Mouse (Mus musculus) embryonic stem cell, embryonic (primary cell): ENCODE measurements around the gene Cfap54.

Experiments used
- CTCF ChIA-PET, 4 experiments: fragments of 300-600 bp in 2 of 4; fragments of 350-600 bp in 2 of 4; sonication (Branson Sonifier 250); formaldehyde crosslinking; loops; one replicate each; lab custom pipeline; 2022; ENCODE audit warnings: inconsistent platforms in 2 of 4; lab: Charles Lee
- POLR2A ChIA-PET, 4 experiments: fragments of 300-600 bp in 2 of 4; fragments of 350-600 bp in 2 of 4; sonication (Branson Sonifier 250); formaldehyde crosslinking; loops; one replicate each; lab custom pipeline; 2022; ENCODE audit warnings: antibody characterized with exemption in 4 of 4, inconsistent platforms in 1 of 4; lab: Charles Lee

The Cfap54 gene

DNA sequence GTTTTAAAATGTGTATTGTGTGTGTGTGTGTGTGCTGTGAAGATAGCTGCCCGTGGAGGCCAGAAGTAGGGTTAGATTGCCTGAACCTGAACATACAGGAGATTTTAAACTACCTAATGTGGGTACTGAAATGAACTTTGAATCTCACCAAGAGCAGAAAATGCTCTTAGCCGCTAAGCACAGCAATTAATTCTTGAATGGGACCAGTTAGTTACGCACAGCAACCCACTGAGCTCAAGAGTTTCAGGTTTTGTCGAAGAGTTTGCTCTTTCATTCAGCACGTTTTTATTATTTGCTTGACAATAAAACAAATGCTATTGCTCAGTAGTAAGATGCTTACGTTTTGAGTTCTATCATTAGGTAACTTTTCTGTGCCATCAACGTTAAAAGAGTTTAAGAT, 23.9 kb upstream of the Cfap54 start:
- ChIA-PET CTCF (no interaction called here), POLR2A (interaction anchor here in 1 of 4 experiments (1.2 kb wide), 1 partner anchor 380 kb away, joined by 3 read pairs; no protein-coding TSS in a partner anchor)

DNA sequence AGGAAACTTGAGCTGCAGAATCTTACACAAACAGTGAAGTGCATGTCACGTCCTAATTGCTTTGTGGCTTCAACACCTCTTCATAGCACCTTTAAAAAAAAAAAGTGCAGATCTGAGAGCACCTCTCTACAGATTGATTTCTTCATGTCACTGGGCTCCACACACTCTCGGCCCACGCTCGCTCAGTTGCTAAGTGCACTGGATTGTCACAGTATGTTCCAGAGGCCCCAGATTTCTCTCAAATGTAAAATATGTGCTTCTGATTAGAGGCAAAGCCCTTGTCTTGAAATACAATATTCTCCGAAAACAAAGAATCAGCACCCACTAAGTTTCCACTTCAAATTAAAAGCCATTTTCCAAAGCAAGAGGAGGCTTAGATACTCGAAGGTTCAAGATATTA, 22.9 kb upstream of the Cfap54 start:
- CTCF ChIA-PET: no interaction called here

GRCm38 (mm10) chr10:93103676-93104075, 22.3 kb upstream of the Cfap54 start:
- ChIA-PET CTCF (no interaction called here), POLR2A (interaction anchor here in 1 of 4 experiments (1.2 to 2.1 kb wide), 2 partner anchors 9 kb away, joined by 3 to 4 read pairs; no protein-coding TSS in a partner anchor)

More for the DNA sequence above, 22.9 kb upstream of the Cfap54 start:
- POLR2A ChIA-PET: interaction anchor here in 1 of 4 experiments (1.2 to 2.1 kb wide), 3 partner anchors 8 to 381 kb away, joined by 3 to 4 read pairs (median 3); no protein-coding TSS in a partner anchor

DNA sequence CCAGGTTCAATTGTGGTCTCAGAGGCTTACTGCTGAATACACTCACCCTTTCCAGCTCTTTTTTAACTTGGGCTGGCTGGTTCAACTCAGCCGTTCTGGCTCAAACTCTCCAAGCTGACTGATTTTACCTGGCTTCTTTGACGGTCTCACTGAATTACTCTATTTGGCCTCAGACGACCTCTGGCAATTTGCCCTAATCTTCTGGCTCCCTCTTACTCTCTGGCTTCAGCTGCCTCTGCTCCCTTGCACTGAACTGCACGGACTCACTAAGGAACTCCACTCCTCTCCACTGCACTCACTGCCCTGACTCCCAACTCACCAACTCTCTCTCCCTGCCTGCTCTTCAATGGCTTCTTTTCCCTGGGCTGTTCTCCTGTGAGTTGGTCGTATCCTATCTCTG, 20.9 kb upstream of the Cfap54 start:
- POLR2A ChIA-PET: no interaction called here
- CTCF ChIA-PET: interaction anchor here in 2 of 4 experiments (0.5 to 0.6 kb wide), 2 partner anchors 127 to 446 kb away, joined by 3 to 11 read pairs; no protein-coding TSS in a partner anchor

GRCm38 (mm10) chr10:93098211-93098805, 16.9 kb upstream of the Cfap54 start:
- POLR2A ChIA-PET: no interaction called here
- CTCF ChIA-PET: interaction anchor here in 2 of 4 experiments (0.6 to 1.2 kb wide), 2 partner anchors 23 to 266 kb away, joined by 3 read pairs; no protein-coding TSS in a partner anchor

GRCm38 (mm10) chr10:93097439-93097838, 16.0 kb upstream of the Cfap54 start:
- POLR2A ChIA-PET: no interaction called here
- CTCF ChIA-PET: interaction anchor here in 1 of 4 experiments (0.6 kb wide), 1 partner anchor 24 kb away, joined by 3 read pairs; no protein-coding TSS in a partner anchor

GRCm38 (mm10) chr10:93095827-93096226, 14.4 kb upstream of the Cfap54 start:
- ChIA-PET POLR2A (no interaction called here), CTCF (no interaction called here)

DNA sequence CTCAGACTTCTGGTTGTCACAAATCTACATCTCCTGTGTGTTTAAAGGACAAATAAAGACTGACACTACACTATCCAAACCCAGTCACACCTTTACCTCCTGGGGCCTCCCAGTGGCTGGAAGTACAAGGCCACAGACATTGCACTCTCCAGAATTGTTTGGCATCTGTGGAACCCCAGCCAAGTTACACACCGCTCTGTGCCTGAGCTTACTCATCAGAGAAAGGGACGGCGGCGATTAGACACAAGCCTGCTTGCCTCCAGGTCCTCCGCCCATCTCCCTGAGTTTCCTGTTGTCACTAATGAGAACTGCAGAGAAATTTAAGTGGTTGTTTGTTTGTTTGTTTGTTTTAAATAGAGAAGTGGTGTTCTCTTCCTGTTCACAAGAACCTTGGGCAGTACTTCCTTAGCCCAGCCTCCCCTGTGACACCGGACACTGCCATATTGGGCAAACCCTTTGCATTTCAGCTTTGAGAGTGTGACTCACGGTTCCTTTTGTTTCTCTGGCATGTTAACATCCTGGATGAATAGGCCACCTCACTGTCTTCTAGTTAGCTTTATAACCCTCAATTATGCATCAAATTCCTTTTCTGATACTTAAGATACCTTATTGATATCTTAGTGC, 13.7 kb upstream of the Cfap54 start:
- ChIA-PET CTCF (interaction anchor here in 1 of 4 experiments (1.3 kb wide), 1 partner anchor 14 kb away, joined by 5 read pairs; the partner anchor contains the start of gene Cfap54), POLR2A (interaction anchor here in 1 of 4 experiments (1.0 kb wide), 1 partner anchor 9 kb away, joined by 4 read pairs; no protein-coding TSS in a partner anchor)

DNA sequence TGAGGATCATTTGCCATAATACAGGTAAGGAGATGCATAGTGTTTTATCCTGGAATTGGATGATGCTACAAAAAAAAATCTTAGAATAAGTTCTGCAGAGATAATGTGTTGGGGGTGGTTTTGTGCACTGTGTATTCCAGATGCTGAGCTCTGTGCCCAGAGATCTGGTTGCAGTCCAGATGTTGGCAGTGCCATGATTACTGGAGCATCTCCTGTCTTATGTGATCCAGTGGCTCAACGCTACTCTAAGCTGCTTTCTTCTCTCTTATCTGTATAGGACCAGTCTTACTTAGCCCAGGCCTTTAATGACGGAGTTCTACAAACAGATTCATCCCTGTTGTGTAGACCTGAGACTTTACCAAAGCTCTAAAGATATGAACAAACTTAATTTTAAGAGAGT, 10.5 kb upstream of the Cfap54 start:
- ChIA-PET CTCF (interaction anchor here in 1 of 4 experiments (1.3 kb wide), 1 partner anchor 191 kb away, joined by 3 read pairs; no protein-coding TSS in a partner anchor), POLR2A (no interaction called here)

DNA sequence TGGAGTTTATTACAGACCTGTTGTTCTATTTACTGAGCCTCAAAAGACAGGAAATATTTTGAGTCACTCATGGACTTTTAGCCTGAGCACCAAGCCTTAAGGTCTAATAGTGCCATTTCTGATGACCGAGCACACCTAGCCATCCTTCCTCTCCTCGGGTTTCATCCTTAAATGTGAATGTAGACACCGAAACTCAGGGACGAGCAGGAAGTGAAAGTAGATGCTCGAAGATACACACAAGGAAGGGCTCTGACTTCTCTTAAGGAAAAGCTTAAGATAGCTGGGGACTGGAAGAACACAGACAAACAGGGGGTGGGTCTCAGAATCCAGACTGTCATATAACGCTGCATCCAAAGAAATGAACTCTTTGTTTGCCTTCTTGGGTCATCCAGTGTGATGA, 8.8 kb upstream of the Cfap54 start:
- POLR2A ChIA-PET: no interaction called here
- CTCF ChIA-PET: no interaction called here

- ChIA-PET CTCF (interaction anchor here in 1 of 4 experiments (1.1 kb wide), 1 partner anchor 18 kb away, joined by 5 read pairs; no protein-coding TSS in a partner anchor), POLR2A (interaction anchor here in 2 of 4 experiments (0.7 to 1.5 kb wide), 3 partner anchors 21 to 192 kb away, joined by 3 read pairs; no protein-coding TSS in a partner anchor)
These were observed 7.1 kb upstream of the Cfap54 start for GRCm38 (mm10) chr10:93088396-93089048.

DNA sequence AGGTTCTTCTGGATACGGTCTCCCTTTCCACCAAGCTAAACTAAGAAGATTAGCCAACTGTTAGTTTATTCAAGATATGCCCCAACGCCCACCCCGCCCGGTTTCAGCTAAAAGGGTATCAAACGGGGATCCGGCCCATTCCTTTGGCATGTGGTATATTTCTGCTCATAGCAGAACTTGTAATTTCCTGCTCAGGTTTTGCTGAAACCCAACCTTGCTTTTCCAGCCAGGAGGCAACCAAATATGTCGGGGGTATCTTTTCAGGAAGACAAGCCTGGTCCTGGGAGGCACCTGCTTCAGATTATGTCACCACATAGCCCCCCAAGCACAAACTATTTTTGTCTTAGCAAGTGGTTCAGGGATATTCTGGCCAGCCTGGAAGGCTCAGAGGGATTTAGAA, 6.1 kb upstream of the Cfap54 start:
- ChIA-PET POLR2A (interaction anchor here in 1 of 4 experiments (1.5 kb wide), 1 partner anchor 65 kb away, joined by 3 read pairs; no protein-coding TSS in a partner anchor), CTCF (interaction anchor here in 1 of 4 experiments (1.1 to 1.2 kb wide), 2 partner anchors 17 to 196 kb away, joined by 3 to 5 read pairs; no protein-coding TSS in a partner anchor)

DNA sequence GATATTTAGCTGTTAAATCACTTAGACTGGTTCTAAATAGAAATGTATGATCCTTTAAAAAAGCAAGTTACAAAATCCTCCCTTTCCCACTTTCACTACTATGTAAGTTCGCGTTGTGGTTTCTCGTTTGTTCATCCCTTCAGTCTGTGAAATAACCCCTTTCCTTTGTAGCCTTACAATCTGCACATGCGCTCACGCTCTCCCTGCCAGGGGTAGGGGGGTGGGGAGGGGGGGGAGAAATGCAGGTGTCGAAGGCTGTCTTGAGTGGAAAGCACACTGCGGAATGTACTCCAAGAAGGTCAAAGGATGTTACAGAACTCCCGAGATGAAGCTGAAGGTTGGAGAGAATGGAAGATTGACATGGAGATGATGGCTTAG, 2.5 kb upstream of the Cfap54 start:
- CTCF ChIA-PET: interaction anchor here in 3 of 4 experiments (0.7 to 1.5 kb wide), 3 partner anchors 29 to 208 kb away, joined by 4 to 6 read pairs (median 5); no protein-coding TSS in a partner anchor
- POLR2A ChIA-PET: interaction anchor here in 2 of 4 experiments (0.9 to 1.0 kb wide), 2 partner anchors 13 to 14 kb away, joined by 3 to 4 read pairs; no protein-coding TSS in a partner anchor

DNA sequence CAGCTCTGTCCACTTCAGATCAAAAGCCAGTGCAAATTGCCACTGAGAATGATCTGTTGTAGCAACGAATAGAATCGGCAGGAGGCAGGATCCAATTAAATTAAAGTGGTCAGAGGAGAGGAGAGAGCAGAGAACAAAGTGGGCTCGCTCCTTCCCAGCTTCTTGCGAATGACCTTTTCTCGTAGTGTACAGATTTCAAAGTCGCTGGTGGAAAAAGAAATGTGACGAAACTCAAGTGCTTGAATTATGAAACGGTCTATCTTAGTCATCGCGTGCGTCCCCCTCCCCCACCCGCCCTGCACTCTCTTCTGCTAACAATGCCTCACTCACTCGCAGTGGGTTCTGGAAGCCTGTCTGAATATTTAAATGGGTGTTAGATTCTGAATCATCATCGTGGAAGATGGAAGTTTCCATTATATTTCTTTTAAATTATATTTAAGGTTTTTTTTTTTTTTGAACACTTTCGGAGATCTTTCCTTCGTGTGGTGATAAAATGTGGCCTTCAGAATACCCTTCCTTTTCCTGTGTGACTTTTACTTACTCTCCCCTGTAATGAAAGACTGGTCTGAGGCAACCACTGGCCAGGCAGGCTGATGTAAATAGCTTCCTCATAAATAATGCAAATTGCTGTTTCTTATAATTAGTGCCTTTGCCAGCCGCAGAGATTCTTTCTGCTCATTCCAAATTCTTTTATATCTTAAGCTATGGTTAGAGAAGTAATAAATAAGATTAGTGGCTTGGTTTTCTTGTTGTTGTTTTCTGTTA, 2.0 kb upstream of the Cfap54 start:
- ChIA-PET CTCF (interaction anchor here in 2 of 4 experiments (1.1 to 1.5 kb wide), 2 partner anchors 29 to 209 kb away, joined by 5 to 6 read pairs; no protein-coding TSS in a partner anchor), POLR2A (interaction anchor here in 2 of 4 experiments (0.5 to 1.0 kb wide), 2 partner anchors 13 to 40 kb away, joined by 3 to 4 read pairs; no protein-coding TSS in a partner anchor)

GRCm38 (mm10) chr10:93079486-93079885, 1.9 kb downstream of the Cfap54 start:
- ChIA-PET POLR2A (no interaction called here), CTCF (interaction anchor here in 1 of 4 experiments (0.7 kb wide), 1 partner anchor 351 kb away, joined by 3 read pairs; no protein-coding TSS in a partner anchor)

DNA sequence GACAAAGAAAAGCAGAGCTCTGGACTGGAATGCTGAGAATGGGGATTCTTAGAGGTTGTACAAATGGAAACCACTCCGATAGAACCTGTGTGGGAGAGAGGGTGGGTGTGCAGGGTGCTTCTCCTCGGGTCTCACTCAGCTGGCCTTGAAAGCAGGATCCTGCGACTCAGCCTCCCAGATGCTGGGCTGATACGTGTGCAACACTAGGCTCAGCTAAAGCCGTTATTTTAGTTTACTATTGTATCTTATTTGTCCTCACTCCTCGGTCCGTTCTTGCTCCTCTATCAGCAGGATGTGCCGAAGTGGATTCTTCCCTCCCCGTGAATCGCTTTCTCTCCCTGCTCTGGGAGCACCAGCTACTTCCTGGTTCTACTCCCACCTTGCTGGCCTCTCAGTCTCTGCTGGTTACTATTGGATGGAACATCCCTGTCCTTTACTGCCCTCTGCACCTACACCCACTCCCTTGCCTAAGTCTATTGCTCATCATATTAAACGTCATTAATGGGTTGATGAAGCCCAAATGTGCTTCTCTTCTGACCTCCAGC, 3.4 kb downstream of the Cfap54 start:
- POLR2A ChIA-PET: interaction anchor here in 2 of 4 experiments (0.6 to 0.8 kb wide), 3 partner anchors 111 to 443 kb away, joined by 3 to 5 read pairs (median 3); no protein-coding TSS in a partner anchor
- CTCF ChIA-PET: interaction anchor here in 2 of 4 experiments (0.5 to 1.2 kb wide), 3 partner anchors 293 to 407 kb away, joined by 3 to 4 read pairs (median 3); no protein-coding TSS in a partner anchor

DNA sequence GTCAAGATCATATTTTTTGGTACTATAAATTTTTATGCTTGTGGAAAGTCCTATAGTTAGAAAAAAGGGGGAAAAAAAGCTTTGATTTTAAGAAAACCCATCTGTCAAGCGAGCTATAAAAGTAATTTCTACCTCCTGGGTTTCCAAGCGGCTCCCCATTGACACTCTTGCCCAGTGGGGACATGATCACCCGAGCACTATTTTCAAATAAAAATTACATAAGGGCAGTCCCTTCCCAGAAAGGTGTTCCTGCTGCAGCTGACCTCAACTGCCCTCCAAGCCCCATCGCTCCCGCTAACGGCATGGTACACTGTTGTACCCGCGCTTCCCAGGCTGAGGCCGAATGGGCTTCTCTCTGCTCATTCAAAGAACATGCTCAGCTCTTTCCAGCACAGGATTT, 5.0 kb downstream of the Cfap54 start:
- ChIA-PET POLR2A (interaction anchor here in 2 of 4 experiments (1.2 kb wide), 2 partner anchors 199 to 356 kb away, joined by 3 to 4 read pairs; no protein-coding TSS in a partner anchor), CTCF (no interaction called here)
